Mouse (Mus musculus): Measurements from ENCODE around the gene Nfat5. TPM values are rescaled to one million over a fixed set of nuclear protein-coding genes. Genes with fewer than 3 reads are reported as not detected.

The Nfat5 gene
- polyA plus RNA-seq, 1 experiment from 2014 or later: 11.2 TPM

DNA sequence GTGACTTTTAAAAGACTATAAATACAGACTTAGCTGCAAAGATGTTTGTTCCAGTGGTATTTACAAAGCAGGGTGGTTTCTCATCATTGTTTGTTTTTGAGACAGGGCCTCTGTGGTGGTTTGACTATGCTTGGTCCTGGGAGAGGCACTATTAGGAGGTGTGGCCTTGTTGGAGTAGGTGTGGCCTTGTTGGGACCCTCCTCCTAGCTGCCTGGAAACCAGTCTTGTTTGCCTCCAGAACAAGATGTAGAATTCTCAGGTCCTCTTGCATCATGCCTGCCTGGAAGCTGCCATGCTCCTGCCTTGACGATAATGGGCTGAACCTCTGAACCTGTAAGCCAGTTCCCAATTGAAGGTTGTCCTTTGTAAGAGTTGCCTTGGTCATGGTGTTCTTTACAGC, 14.7 kb upstream of the Nfat5 start:
- H3K4me2 ChIP-seq (ENCODE audit: low read length): no peak overlapping the region
- WGBS: 86% methylated on average over 1 of the region's 1 CpGs
- H3K27me3 ChIP-seq (ENCODE audit: control insufficient read depth, insufficient read depth, low read length): no peaks in the 10 kb centered on the region
- H3K9ac ChIP-seq (replicated peaks; ENCODE audit: low read length): no peak overlapping the region
- no peaks in the 10 kb centered on the region for H3K9me3 ChIP-seq (ENCODE audit: control insufficient read depth, low read length)
- no peaks in the 10 kb centered on the region for H3K4me1 ChIP-seq (ENCODE audit: control insufficient read depth, insufficient read depth, low read length)
- H3K36me3 ChIP-seq (ENCODE audit: control insufficient read depth, insufficient read depth, low read length): no peaks in the 10 kb centered on the region
- ATAC-seq (ENCODE audit: low FRiP score, low TSS enrichment) (no peak), DNase-seq (no peak)
- H3K4me3 ChIP-seq (replicated peaks; ENCODE audit: low read depth, low read length): no peak overlapping the region
- H3K27ac ChIP-seq (replicated peaks; ENCODE audit: low read depth, low read length): no peak overlapping the region

DNA sequence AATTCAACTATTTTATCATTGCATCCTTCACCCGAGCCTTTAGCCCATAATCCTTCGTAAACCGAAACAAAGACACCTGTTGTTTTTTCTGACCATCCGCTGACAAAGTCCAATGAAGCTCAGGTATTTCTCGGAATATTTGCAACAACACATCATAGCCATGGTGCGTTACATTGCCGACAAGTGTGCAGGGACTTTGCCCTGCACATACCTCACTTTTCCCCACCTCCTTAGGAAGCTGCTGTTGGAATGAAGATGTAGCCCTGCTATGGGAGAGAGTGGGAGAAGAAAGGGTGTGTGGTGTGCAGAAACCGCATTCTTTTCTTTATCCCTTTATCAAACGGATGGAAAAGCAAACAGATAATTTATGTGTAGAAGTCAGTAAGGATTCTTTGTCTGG, 6.6 kb upstream of the Nfat5 start:
- Histone ChIP-seq H3K4me3 (replicated peaks; ENCODE audit: low read depth, low read length) (no peak overlapping the region), H3K9ac (replicated peaks; ENCODE audit: low read length) (no peak overlapping the region), H3K27ac (replicated peaks; ENCODE audit: low read depth, low read length) (no peak overlapping the region), H3K27me3 (ENCODE audit: control insufficient read depth, insufficient read depth, low read length) (no peaks in the 10 kb centered on the region), H3K36me3 (ENCODE audit: control insufficient read depth, insufficient read depth, low read length) (no peaks in the 10 kb centered on the region), H3K4me1 (ENCODE audit: control insufficient read depth, insufficient read depth, low read length) (no peaks in the 10 kb centered on the region), H3K9me3 (ENCODE audit: control insufficient read depth, low read length) (no peaks in the 10 kb centered on the region), H3K4me2 (ENCODE audit: low read length) (no peak overlapping the region)
- 53% methylated on average over 9 of the region's 9 CpGs for WGBS
- ATAC-seq (ENCODE audit: low FRiP score, low TSS enrichment) (no peak), DNase-seq (no peak)

DNA sequence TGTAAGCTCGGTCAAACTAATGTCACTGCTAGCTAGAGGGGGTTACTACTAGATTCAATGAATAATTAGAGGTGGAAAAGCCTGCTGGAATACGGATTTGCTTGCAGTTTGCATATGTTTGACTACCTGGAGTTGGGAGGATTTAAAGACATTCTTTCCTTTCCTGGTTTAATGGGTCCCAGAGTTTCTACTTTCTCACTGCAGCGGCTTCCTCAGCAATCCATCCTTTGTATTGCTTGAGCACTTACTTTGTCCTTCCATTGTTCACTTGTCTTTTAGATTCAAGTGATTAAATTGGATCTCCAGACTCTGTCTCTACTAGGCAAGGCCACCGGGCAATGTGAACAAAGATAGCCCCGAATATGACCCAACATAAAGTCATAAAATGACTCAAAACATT, 5.7 kb upstream of the Nfat5 start:
- H3K27ac ChIP-seq (replicated peaks; ENCODE audit: low read depth, low read length): no peak overlapping the region
- no peak overlapping the region for H3K4me2 ChIP-seq (ENCODE audit: low read length)
- no peaks in the 10 kb centered on the region for H3K36me3 ChIP-seq (ENCODE audit: control insufficient read depth, insufficient read depth, low read length)
- no peaks in the 10 kb centered on the region for H3K27me3 ChIP-seq (ENCODE audit: control insufficient read depth, insufficient read depth, low read length)
- WGBS: 39% methylated on average over 5 of the region's 5 CpGs
- ATAC-seq (ENCODE audit: low FRiP score, low TSS enrichment) (no peak), DNase-seq (no peak)
- no peak overlapping the region for H3K4me3 ChIP-seq (replicated peaks; ENCODE audit: low read depth, low read length)
- no peaks in the 10 kb centered on the region for H3K4me1 ChIP-seq (ENCODE audit: control insufficient read depth, insufficient read depth, low read length)
- no peaks in the 10 kb centered on the region for H3K9me3 ChIP-seq (ENCODE audit: control insufficient read depth, low read length)
- H3K9ac ChIP-seq (replicated peaks; ENCODE audit: low read length): no peak overlapping the region

DNA sequence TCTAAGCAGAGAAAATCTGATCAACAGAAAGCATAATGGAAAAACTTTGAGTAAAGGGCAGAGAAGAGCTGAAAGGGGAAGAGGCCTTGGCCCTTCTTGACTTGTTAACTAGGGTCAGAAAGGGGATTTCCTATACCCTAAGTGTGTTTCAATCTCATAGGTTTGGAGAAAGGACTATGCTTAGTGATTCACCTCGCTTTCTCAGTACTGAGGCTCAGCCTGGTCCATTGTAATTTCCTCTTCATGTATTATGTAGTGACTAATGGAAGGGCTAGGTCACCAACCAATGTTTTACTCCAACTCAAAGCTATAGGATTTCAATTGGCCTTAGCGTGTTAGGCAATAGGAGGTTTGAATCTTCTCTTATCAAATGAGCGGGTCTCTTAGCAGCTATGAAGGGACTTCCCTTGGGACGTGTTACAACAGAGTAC, 2.1 kb upstream of the Nfat5 start:
- no peak overlapping the region for H3K9ac ChIP-seq (replicated peaks; ENCODE audit: low read length)
- no peaks in the 10 kb centered on the region for H3K9me3 ChIP-seq (ENCODE audit: control insufficient read depth, low read length)
- no peak overlapping the region for H3K4me2 ChIP-seq (ENCODE audit: low read length)
- no peak for DNase-seq
- H3K27ac ChIP-seq (replicated peaks; ENCODE audit: low read depth, low read length): no peak overlapping the region
- no peak for ATAC-seq (ENCODE audit: low FRiP score, low TSS enrichment)
- no peaks in the 10 kb centered on the region for H3K36me3 ChIP-seq (ENCODE audit: control insufficient read depth, insufficient read depth, low read length)
- no peaks in the 10 kb centered on the region for H3K27me3 ChIP-seq (ENCODE audit: control insufficient read depth, insufficient read depth, low read length)
- 90% methylated on average over 4 of the region's 4 CpGs for WGBS
- H3K4me3 ChIP-seq (replicated peaks; ENCODE audit: low read depth, low read length): no peak overlapping the region
- peaks cover 8% of the 10 kb centered on the region for H3K4me1 ChIP-seq (ENCODE audit: control insufficient read depth, insufficient read depth, low read length)

DNA sequence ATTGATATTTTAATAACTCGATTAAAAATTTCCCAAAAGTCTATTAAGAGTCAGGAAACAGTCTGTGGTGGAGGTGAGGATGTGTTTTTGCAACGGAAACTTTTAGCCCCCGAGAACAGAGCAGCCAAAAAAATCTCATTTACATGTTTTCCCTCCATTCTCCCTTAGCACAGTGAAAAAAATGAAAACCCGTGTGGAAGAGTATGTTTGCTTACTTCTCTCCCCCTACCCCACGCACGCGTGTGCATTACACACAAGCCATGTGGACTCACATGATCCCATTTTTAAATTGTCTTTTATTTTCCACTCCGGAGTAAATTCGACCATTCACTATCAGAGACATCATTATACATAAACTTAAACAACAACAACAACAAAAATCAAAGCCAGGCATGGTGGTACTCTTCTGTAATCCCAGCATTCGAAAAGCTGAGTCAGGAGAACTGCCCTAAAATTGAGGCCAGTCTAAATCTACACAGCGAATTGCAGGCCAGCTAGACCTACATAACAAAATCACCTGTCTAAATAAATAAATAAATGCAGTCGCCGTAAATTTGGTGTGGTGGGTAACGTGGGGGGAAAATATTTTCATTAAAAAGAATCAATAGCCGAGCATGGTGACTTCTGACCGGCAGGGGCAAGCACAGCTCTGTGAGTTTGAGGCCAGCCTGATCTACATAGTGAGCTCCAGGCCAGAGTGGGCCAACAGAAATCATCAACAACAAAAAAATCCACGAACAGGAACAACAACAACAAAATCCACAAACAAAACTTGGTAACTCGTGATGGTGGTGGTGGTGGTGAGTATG, 947 bp upstream of the Nfat5 start:
- Histone ChIP-seq H3K9me3 (ENCODE audit: control insufficient read depth, low read length) (no peaks in the 10 kb centered on the region), H3K36me3 (ENCODE audit: control insufficient read depth, insufficient read depth, low read length) (no peaks in the 10 kb centered on the region), H3K9ac (replicated peaks; ENCODE audit: low read length) (peak overlapping the region; percentile 91; the same call in 1 of the 2 replicates), H3K4me1 (ENCODE audit: control insufficient read depth, insufficient read depth, low read length) (peaks cover 8% of the 10 kb centered on the region), H3K4me3 (replicated peaks; ENCODE audit: low read depth, low read length) (peak overlapping the region; percentile 98), H3K27ac (replicated peaks; ENCODE audit: low read depth, low read length) (peak overlapping the region; percentile 95), H3K27me3 (ENCODE audit: control insufficient read depth, insufficient read depth, low read length) (no peaks in the 10 kb centered on the region), H3K4me2 (ENCODE audit: low read length) (peak overlapping the region; percentile 72)
- 62% methylated on average over 18 of the region's 18 CpGs for WGBS
- DNase-seq (no peak), ATAC-seq (ENCODE audit: low FRiP score, low TSS enrichment) (0 out of 2 replicates have a peak, but pooled peaks have one; percentile 39)

DNA sequence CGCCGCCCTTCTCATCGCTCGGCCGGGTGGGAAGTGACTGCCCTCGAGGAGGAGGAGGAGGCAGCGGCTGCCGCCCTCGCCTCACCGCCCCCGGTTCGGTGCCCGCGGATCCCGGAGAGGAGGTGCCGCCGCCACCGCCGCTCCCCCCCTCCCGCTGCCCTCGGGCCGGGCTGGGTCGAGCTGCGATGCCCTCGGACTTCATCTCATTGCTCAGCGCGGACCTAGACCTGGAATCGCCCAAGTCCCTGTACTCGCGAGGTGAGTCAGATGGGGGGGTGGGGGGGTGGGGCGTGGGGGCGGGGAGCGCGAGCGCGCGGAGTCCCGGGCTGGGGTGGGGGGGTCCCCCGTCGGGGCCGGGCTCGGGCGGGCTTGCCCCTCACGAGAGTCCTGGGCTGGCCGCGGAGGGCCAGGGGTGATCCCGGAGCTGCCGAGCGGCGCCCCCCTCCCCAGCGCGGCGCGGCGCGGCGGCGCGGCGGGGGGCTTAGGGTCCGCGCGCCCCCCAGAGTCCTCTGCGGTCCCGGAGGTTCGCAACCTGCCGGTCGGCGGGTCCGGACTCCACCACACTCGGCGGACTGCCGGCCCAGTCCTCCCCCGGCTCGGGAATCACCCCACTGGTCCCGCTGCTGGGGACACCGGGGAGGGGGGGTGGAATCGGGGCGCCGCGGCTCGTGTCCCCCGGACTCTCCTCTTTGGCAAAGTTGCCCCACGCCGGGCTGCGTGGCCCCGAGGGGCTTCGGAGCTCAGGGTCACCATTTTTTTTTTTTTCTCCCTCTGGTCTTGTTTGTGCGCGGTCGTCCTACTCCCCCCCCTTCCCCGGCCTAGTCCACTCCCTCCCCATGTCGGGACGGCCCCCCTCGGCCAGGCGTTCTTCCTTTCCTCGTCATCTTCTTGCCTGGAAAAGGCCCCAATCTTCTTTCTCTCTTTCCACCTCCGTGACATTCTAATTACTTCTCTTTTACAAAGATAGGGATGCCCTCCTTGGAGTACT, 665 bp downstream of the Nfat5 start:
- DNase-seq: peak; percentile 61
- Histone ChIP-seq H3K9ac (replicated peaks; ENCODE audit: low read length) (peak overlapping the region; percentile 91), H3K27ac (replicated peaks; ENCODE audit: low read depth, low read length) (peak overlapping the region; percentile 95), H3K9me3 (ENCODE audit: control insufficient read depth, low read length) (no peaks in the 10 kb centered on the region), H3K36me3 (ENCODE audit: control insufficient read depth, insufficient read depth, low read length) (no peaks in the 10 kb centered on the region), H3K4me3 (replicated peaks; ENCODE audit: low read depth, low read length) (peak overlapping the region; percentile 98), H3K4me2 (ENCODE audit: low read length) (peak overlapping the region; percentile 72), H3K27me3 (ENCODE audit: control insufficient read depth, insufficient read depth, low read length) (no peaks in the 10 kb centered on the region), H3K4me1 (ENCODE audit: control insufficient read depth, insufficient read depth, low read length) (peaks cover 8% of the 10 kb centered on the region)
- peak; percentile 59 for ATAC-seq (ENCODE audit: low FRiP score, low TSS enrichment)
- WGBS: under 1% methylated on average over 89 of the region's 98 CpGs

DNA sequence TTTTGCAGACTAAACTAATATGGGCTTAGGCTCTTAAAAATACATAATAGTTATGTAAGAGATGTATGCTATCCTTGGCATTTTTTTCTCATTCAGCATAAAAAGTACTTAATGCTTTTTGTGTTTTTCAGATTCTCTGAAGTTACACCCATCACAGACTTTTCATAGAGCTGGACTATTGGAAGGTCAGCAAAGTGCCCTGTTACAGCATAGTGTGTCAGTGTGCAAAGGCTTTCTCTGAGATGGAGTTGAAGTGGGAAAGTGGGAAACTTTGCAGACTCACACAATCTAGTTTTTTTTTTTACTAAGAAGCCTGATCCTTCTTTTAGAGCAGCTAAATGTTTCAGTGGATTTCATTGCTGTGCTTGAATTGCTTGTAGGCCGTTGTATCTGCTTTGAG, 2.2 kb downstream of the Nfat5 start:
- Histone ChIP-seq H3K4me2 (ENCODE audit: low read length) (peak overlapping the region; percentile 72), H3K27me3 (ENCODE audit: control insufficient read depth, insufficient read depth, low read length) (no peaks in the 10 kb centered on the region), H3K4me1 (ENCODE audit: control insufficient read depth, insufficient read depth, low read length) (peaks cover 8% of the 10 kb centered on the region), H3K27ac (replicated peaks; ENCODE audit: low read depth, low read length) (no peak overlapping the region), H3K36me3 (ENCODE audit: control insufficient read depth, insufficient read depth, low read length) (no peaks in the 10 kb centered on the region), H3K9ac (replicated peaks; ENCODE audit: low read length) (no peak overlapping the region), H3K4me3 (replicated peaks; ENCODE audit: low read depth, low read length) (0 out of 2 replicates have a peak overlapping the region, but pooled peaks have one; percentile 98), H3K9me3 (ENCODE audit: control insufficient read depth, low read length) (no peaks in the 10 kb centered on the region)
- DNase-seq: no peak
- ATAC-seq (ENCODE audit: low FRiP score, low TSS enrichment): no peak
- 76% methylated on average over 1 of the region's 1 CpGs for WGBS

DNA sequence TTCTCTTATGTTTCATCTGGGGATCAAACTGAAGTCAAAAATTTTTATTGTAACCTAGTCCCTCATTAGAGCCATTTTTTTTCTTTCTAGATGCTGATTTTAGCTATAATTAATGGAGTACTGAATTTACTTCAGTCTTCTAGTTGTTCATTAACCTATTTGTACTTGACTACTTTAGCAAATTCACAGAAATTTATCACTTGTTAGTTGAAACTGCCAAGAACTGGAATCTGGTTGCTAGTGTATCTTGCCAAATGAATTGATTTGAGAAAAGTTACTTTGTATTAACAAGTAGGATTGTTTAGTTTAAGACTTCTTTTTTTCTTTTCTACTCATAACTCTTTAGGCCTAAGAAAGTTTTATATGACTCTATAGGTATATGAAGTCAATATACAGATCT, 18.6 kb downstream of the Nfat5 start:
- Histone ChIP-seq H3K36me3 (ENCODE audit: control insufficient read depth, insufficient read depth, low read length) (no peaks in the 10 kb centered on the region), H3K27me3 (ENCODE audit: control insufficient read depth, insufficient read depth, low read length) (no peaks in the 10 kb centered on the region), H3K27ac (replicated peaks; ENCODE audit: low read depth, low read length) (no peak overlapping the region), H3K4me1 (ENCODE audit: control insufficient read depth, insufficient read depth, low read length) (no peaks in the 10 kb centered on the region), H3K9ac (replicated peaks; ENCODE audit: low read length) (no peak overlapping the region), H3K9me3 (ENCODE audit: control insufficient read depth, low read length) (no peaks in the 10 kb centered on the region), H3K4me3 (replicated peaks; ENCODE audit: low read depth, low read length) (no peak overlapping the region), H3K4me2 (ENCODE audit: low read length) (no peak overlapping the region)
- DNase-seq (no peak), ATAC-seq (ENCODE audit: low FRiP score, low TSS enrichment) (no peak)
